Mouse (Mus musculus): ENCODE measurements around the gene Cnst. TPM values are rescaled to one million over a fixed set of nuclear protein-coding genes. Genes with fewer than 3 reads are reported as not detected.

The Cnst gene
- polyA plus RNA-seq, 1 experiment from 2014 or later, result 13.9 TPM

GRCm38 (mm10) chr1:179539887-179540286, 6.3 kb upstream of the Cnst start:
- no peak overlapping the region for H3K4me2 ChIP-seq
- no peaks in the 10 kb centered on the region for H3K27me3 ChIP-seq (replicated peaks)
- H3K4me1 ChIP-seq, result 0 out of 2 replicates have a peak, but pooled peaks cover 5% of the 10 kb centered on the region
- no peak overlapping the region for H3K4me3 ChIP-seq (replicated peaks)
- 79% methylated on average over 3 of the region's 3 CpGs for WGBS
- no peak overlapping the region for H3K9ac ChIP-seq
- ATAC-seq (ENCODE audit: insufficient read depth, low FRiP score, low read depth), result no peak
- H3K27ac ChIP-seq, result no peak overlapping the region
- no peaks in the 10 kb centered on the region for H3K9me3 ChIP-seq
- no peaks in the 10 kb centered on the region; the same call in 1 of the 2 replicates for H3K36me3 ChIP-seq

DNA sequence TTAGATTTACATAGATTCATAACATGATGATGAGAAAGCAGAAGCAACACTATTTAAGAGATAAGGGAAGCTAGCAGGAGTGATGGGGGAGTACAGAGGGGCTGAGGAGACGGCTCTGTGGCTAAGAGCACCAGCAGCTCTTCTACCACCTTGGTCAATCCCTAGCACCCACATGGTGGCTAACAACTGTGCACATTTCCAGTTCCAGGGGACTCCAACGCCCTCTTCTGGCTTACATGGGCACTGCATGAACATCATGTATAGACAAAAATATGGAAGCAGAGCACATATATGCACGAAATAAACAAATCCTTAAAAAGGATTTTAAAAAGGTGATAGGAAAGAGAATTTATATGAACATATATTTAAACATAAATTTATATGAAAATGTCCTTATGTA, 4.7 kb upstream of the Cnst start:
- 62% methylated on average over 3 of the region's 3 CpGs for WGBS
- H3K9me3 ChIP-seq, result no peaks in the 10 kb centered on the region
- H3K36me3 ChIP-seq, result no peaks in the 10 kb centered on the region; the same call in 1 of the 2 replicates
- H3K4me1 ChIP-seq, result 0 out of 2 replicates have a peak, but pooled peaks cover 8% of the 10 kb centered on the region
- no peak for ATAC-seq (ENCODE audit: insufficient read depth, low FRiP score, low read depth)
- no peaks in the 10 kb centered on the region for H3K27me3 ChIP-seq (replicated peaks)
- no peak overlapping the region for H3K9ac ChIP-seq
- H3K4me3 ChIP-seq (replicated peaks), result no peak overlapping the region
- no peak overlapping the region for H3K27ac ChIP-seq
- H3K4me2 ChIP-seq, result no peak overlapping the region

GRCm38 (mm10) chr1:179546551-179546917, 364 bp downstream of the Cnst start:
- peak; percentile 80 for ATAC-seq (ENCODE audit: insufficient read depth, low FRiP score, low read depth)
- Histone ChIP-seq H3K9ac (peak overlapping the region; percentile 86), H3K27ac (peak overlapping the region; percentile 95), H3K9me3 (no peaks in the 10 kb centered on the region), H3K4me3 (replicated peaks) (peak overlapping the region; percentile 85), H3K36me3 (no peaks in the 10 kb centered on the region), H3K4me1 (peaks cover 20% of the 10 kb centered on the region), H3K4me2 (peak overlapping the region; percentile 55), H3K27me3 (replicated peaks) (no peaks in the 10 kb centered on the region)
- 0% methylated on average over 40 of the region's 44 CpGs for WGBS

- Histone ChIP-seq H3K9me3 (no peaks in the 10 kb centered on the region), H3K4me1 (peaks cover 20% of the 10 kb centered on the region), H3K27me3 (replicated peaks) (no peaks in the 10 kb centered on the region), H3K4me3 (replicated peaks) (peak overlapping the region; percentile 85), H3K27ac (no peak overlapping the region), H3K4me2 (peak overlapping the region; percentile 55), H3K36me3 (no peaks in the 10 kb centered on the region), H3K9ac (peak overlapping the region; percentile 86; the same call in 1 of the 2 replicates)
- no peak for ATAC-seq (ENCODE audit: insufficient read depth, low FRiP score, low read depth)
- 10% methylated on average over 5 of the region's 5 CpGs for WGBS
Measured at GRCm38 (mm10) chr1:179547176-179547575, 1.0 kb downstream of the Cnst start.

GRCm38 (mm10) chr1:179548220-179548619, 2.0 kb downstream of the Cnst start:
- Histone ChIP-seq H3K27ac (no peak overlapping the region; the same call in 1 of the 2 replicates), H3K36me3 (no peaks in the 10 kb centered on the region), H3K4me3 (replicated peaks) (no peak overlapping the region), H3K4me2 (peak overlapping the region; percentile 55), H3K9ac (no peak overlapping the region), H3K9me3 (no peaks in the 10 kb centered on the region), H3K4me1 (peaks cover 24% of the 10 kb centered on the region), H3K27me3 (replicated peaks) (no peaks in the 10 kb centered on the region)
- WGBS, result 58% methylated on average over 11 of the region's 11 CpGs
- no peak for ATAC-seq (ENCODE audit: insufficient read depth, low FRiP score, low read depth)

GRCm38 (mm10) chr1:179548996-179549752, 3.0 kb downstream of the Cnst start:
- 87% methylated on average over 5 of the region's 5 CpGs for WGBS
- no peaks in the 10 kb centered on the region for H3K9me3 ChIP-seq
- no peak overlapping the region for H3K4me2 ChIP-seq
- H3K27ac ChIP-seq, result no peak overlapping the region
- no peaks in the 10 kb centered on the region for H3K36me3 ChIP-seq
- H3K4me1 ChIP-seq, result peaks cover 24% of the 10 kb centered on the region
- no peaks in the 10 kb centered on the region for H3K27me3 ChIP-seq (replicated peaks)
- H3K9ac ChIP-seq, result no peak overlapping the region
- no peak for ATAC-seq (ENCODE audit: insufficient read depth, low FRiP score, low read depth)
- no peak overlapping the region for H3K4me3 ChIP-seq (replicated peaks)

DNA sequence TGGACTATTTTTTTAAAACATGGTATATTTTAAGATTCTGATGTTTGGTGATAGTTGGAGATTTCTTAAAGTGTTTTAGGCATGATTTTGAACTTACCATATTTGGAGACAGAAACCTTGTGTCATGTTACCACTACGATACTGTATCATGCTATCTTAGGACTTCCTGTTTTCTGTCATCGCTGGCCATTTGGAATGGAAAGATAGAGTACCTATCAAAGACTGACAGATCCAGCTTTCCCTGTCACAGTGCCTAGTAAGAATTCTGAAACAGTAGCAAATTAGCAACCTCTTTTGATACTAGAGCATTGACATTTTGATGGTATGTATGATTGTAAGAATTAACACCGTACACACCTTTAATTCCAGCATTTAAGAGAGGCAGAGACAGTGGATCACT, 5.2 kb downstream of the Cnst start:
- WGBS, result 76% methylated on average over 3 of the region's 3 CpGs
- Histone ChIP-seq H3K9ac (no peak overlapping the region), H3K4me3 (replicated peaks) (no peak overlapping the region), H3K9me3 (no peaks in the 10 kb centered on the region), H3K36me3 (no peaks in the 10 kb centered on the region), H3K4me2 (no peak overlapping the region), H3K4me1 (peaks cover 16% of the 10 kb centered on the region), H3K27ac (no peak overlapping the region), H3K27me3 (replicated peaks) (no peaks in the 10 kb centered on the region)
- peak; percentile 45; the same call in 1 of the 2 replicates for ATAC-seq (ENCODE audit: insufficient read depth, low FRiP score, low read depth)

GRCm38 (mm10) chr1:179551921-179552320, 5.8 kb downstream of the Cnst start:
- Histone ChIP-seq H3K27ac (no peak overlapping the region), H3K36me3 (no peaks in the 10 kb centered on the region)
- 67% methylated on average over 4 of the region's 4 CpGs for WGBS

DNA sequence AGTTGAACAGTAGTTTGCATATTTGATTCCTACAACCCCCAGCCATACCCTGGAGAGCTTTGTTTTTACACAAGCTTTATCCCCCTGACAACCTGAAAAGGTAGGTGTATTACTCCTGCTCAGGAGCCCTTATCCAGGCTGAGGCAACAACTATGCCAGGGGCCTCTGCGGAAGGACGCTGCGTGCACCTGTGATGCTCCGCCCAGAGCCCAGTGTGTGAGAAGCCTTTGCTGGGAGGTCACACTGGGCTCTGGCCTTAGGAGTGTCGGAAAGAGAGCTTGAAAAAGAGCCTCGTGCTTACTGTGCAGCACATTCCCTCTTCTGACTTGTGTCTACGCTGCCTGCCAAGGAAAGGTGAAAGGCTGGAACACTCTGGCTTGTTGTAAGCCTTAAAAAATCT, 6.6 kb downstream of the Cnst start:
- peak; percentile 50; the same call in 1 of the 2 replicates for ATAC-seq (ENCODE audit: insufficient read depth, low FRiP score, low read depth)
- H3K9me3 ChIP-seq, result no peaks in the 10 kb centered on the region
- WGBS, result 37% methylated on average over 7 of the region's 7 CpGs
- H3K4me3 ChIP-seq (replicated peaks), result no peak overlapping the region
- H3K27ac ChIP-seq, result 0 out of 2 replicates have a peak overlapping the region, but pooled peaks have one; percentile 16
- H3K27me3 ChIP-seq (replicated peaks), result no peaks in the 10 kb centered on the region
- H3K36me3 ChIP-seq, result no peaks in the 10 kb centered on the region
- no peak overlapping the region for H3K4me2 ChIP-seq
- no peak overlapping the region for H3K9ac ChIP-seq
- H3K4me1 ChIP-seq, result peaks cover 11% of the 10 kb centered on the region

More at GRCm38 (mm10) chr1:179551921-179552320, 5.8 kb downstream of the Cnst start:
- H3K27me3 ChIP-seq (replicated peaks), result no peaks in the 10 kb centered on the region
- H3K4me2 ChIP-seq, result no peak overlapping the region
- no peak overlapping the region for H3K9ac ChIP-seq
- ATAC-seq (ENCODE audit: insufficient read depth, low FRiP score, low read depth), result no peak
- no peak overlapping the region for H3K4me3 ChIP-seq (replicated peaks)
- no peaks in the 10 kb centered on the region for H3K9me3 ChIP-seq
- peaks cover 16% of the 10 kb centered on the region for H3K4me1 ChIP-seq

DNA sequence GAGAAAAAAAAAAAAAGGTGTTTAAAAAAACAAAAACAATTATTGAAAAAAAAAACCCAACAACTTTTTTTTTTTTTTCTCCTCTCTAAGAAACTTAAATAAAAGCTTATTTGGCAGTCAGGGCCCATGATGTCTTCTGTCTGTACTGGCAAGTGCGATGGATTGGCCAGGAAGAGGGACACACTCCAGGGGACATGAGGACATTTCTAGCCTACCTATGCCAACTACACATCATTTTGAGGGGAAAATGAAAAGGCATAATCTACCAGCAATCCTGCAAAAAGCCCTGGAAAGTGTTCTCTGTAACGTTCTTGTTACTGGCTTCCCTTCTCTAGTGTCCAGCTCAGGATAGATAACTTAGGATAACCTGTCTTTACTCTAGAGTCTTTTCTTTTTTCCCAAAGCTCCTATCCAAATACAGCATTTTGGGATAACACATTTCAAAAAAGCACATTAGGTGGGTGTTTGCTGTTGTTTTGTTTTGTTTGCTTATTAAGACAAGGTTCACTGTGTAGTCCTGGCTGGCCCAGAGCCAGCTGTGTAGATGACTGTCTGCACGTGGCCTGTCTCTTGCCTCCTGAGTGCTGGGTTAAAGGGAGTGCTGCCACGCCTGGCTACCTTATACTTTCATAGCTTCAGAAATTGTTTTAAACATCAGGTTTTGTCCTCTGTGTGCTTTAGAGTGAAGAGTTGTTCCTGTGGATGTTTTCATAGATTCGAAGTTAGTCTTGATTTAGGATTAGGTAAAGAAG, 7.2 kb downstream of the Cnst start:
- H3K36me3 ChIP-seq, result no peaks in the 10 kb centered on the region
- no peak overlapping the region for H3K4me2 ChIP-seq
- H3K9me3 ChIP-seq, result no peaks in the 10 kb centered on the region
- ATAC-seq (ENCODE audit: insufficient read depth, low FRiP score, low read depth), result no peak
- no peak overlapping the region for H3K9ac ChIP-seq
- H3K27ac ChIP-seq, result no peak overlapping the region
- 62% methylated on average over 5 of the region's 5 CpGs for WGBS
- H3K4me1 ChIP-seq, result peaks cover 5% of the 10 kb centered on the region
- H3K27me3 ChIP-seq (replicated peaks), result no peaks in the 10 kb centered on the region
- no peak overlapping the region for H3K4me3 ChIP-seq (replicated peaks)

- no peak for ATAC-seq (ENCODE audit: insufficient read depth, low FRiP score, low read depth)
- no peak overlapping the region for H3K4me3 ChIP-seq (replicated peaks)
Measured at GRCm38 (mm10) chr1:179553949-179554347, 7.8 kb downstream of the Cnst start.

GRCm38 (mm10) chr1:179556921-179557320, 10.8 kb downstream of the Cnst start:
- no peak overlapping the region for H3K4me2 ChIP-seq
- H3K36me3 ChIP-seq, result no peaks in the 10 kb centered on the region
- H3K4me1 ChIP-seq, result 0 out of 2 replicates have a peak, but pooled peaks cover 3% of the 10 kb centered on the region
- no peak for ATAC-seq (ENCODE audit: insufficient read depth, low FRiP score, low read depth)
- no peaks in the 10 kb centered on the region for H3K27me3 ChIP-seq (replicated peaks)
- no peaks in the 10 kb centered on the region for H3K9me3 ChIP-seq
- H3K27ac ChIP-seq, result no peak overlapping the region
- H3K9ac ChIP-seq, result no peak overlapping the region
- no peak overlapping the region for H3K4me3 ChIP-seq (replicated peaks)
- 90% methylated on average over 3 of the region's 3 CpGs for WGBS

More at GRCm38 (mm10) chr1:179553949-179554347, 7.8 kb downstream of the Cnst start:
- H3K4me1 ChIP-seq, result 0 out of 2 replicates have a peak, but pooled peaks cover 3% of the 10 kb centered on the region
- no peaks in the 10 kb centered on the region for H3K27me3 ChIP-seq (replicated peaks)
- no peaks in the 10 kb centered on the region for H3K9me3 ChIP-seq
- 84% methylated on average over 4 of the region's 4 CpGs for WGBS
- no peak overlapping the region for H3K9ac ChIP-seq
- H3K36me3 ChIP-seq, result no peaks in the 10 kb centered on the region
- H3K4me2 ChIP-seq, result no peak overlapping the region
- no peak overlapping the region for H3K27ac ChIP-seq

All from stomach, embryonic 15.5 days (tissue).